Mouse (Mus musculus) hindbrain, embryonic 15.5 days (tissue): ENCODE data around the gene Npc2. TPM values are rescaled to one million over a fixed set of nuclear protein-coding genes. Genes with fewer than 3 reads are reported as not detected.

Experiments used
- ATAC-seq: fragments of 200-750 bp; cut with Nextera tagmentation; 2 replicates; pipeline ENCODE4 v1.8.0; 2017; ENCODE audit warnings: low read depth, moderate number of reproducible peaks, moderate TSS enrichment; ENCODE audit not compliant: low FRiP score
- H3K27ac ChIP-seq: fragments of 300-500 bp; sonication (generic); replicated peaks from 2 replicates; pipeline ENCODE4 v1.5.1; 2015; ENCODE audit warnings: mild to moderate bottlenecking, inconsistent platforms
- H3K27me3 ChIP-seq: fragments of 300-500 bp; sonication (generic); 2 replicates; pipeline ENCODE4 v1.6.1; 2015; ENCODE audit warnings: control low read depth, inconsistent platforms
- H3K36me3 ChIP-seq: fragments of 300-500 bp; sonication (generic); 2 replicates; pipeline ENCODE4 v1.6.1; 2015; ENCODE audit warnings: control low read depth, inconsistent platforms
- H3K4me1 ChIP-seq: fragments of 300-500 bp; sonication (generic); replicated peaks from 2 replicates; pipeline ENCODE4 v1.6.1; 2015; ENCODE audit warnings: control low read depth, inconsistent platforms
- H3K4me2 ChIP-seq: fragments of 300-500 bp; sonication (generic); 2 replicates; pipeline ENCODE4 v1.6.1; 2015; ENCODE audit warnings: moderate library complexity, mild to moderate bottlenecking, inconsistent platforms
- H3K4me3 ChIP-seq: fragments of 300-500 bp; sonication (generic); 2 replicates; pipeline ENCODE4 v1.5.1; 2015; ENCODE audit warnings: mild to moderate bottlenecking, inconsistent platforms
- H3K9ac ChIP-seq: fragments of 300-500 bp; sonication (generic); 2 replicates; pipeline ENCODE4 v1.6.1; 2015; ENCODE audit warnings: inconsistent platforms
- H3K9me3 ChIP-seq: fragments of 300-500 bp; sonication (generic); 2 replicates; pipeline ENCODE4 v1.6.1; 2016; ENCODE audit warnings: control low read depth, inconsistent platforms
- WGBS: fragments of 180-500 bp; shearing (Covaris S2); methylation state at CpG from one replicate; pipeline ENCODE4 v1.1.7; 2015; 5-methylcytosine and 5-hydroxymethylcytosine counted together
- polyA plus RNA-seq: library from polyadenylated mRNA; unstranded; fragments of >200 nt; fragmentation: Nextera tagmentation; extraction: Ambion mirVana; gene quantifications from 2 replicates; pipeline ENCODE4 v1.2.1, GENCODE M21; 2015

Npc2 gene
- polyA plus RNA-seq, 1 experiment from 2014 or later, result 59.0 TPM

DNA sequence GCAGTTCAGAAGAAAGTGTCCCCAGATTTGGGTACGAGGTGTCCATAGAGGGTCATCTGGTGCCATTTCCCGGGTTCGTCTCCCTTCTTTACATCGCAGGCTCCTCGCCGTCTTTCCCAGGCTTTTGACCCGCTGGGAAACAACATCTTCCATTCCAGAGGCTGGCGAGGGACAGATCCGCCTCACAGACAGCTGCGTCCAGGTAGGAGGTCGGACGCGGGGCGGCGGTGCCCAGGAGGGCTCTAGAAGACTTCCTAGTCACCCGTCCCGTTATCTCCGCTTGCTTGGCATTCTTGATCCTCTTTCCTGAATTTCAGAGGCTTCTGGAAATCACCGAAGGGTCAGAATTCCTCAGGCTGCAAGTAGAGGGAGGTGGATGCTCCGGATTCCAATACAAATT, 524 bp upstream of the Npc2 start:
- peaks cover 37% of the 10 kb centered on the region for H3K4me1 ChIP-seq
- H3K4me2 ChIP-seq, result peak overlapping the region; percentile 84
- H3K36me3 ChIP-seq, result no peaks in the 10 kb centered on the region
- peak overlapping the region; percentile 87 for H3K27ac ChIP-seq
- H3K27me3 ChIP-seq, result no peaks in the 10 kb centered on the region
- peak overlapping the region; percentile 62 for H3K4me3 ChIP-seq
- under 1% methylated on average over 20 of the region's 20 CpGs for WGBS
- peak overlapping the region; percentile 79 for H3K9ac ChIP-seq
- no peaks in the 10 kb centered on the region for H3K9me3 ChIP-seq
- ATAC-seq, result no peak

DNA sequence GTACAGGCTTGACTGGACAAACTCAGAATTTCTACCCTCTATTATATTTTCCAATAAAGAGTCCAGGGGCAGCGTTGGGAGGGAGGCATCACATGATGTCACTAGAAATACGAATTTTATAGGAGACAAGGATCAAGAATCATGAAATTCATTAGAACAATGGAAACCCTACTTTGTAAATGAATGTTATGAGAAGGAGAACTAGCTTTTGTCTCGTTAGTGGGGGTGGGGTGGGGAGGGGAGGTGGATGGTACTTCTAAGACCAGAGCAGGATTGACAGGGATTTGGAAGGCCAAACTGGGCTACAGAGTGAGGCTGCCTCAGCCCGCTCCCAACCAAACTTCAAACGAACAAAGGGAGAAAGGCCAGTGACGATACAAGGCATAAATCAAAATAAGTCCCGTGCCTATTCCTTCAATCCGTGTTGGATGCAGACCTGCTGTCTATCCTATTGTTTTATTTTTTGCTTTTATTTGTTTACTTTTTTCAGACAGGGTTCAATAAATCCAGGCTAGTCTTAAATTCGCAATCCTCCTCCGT, 901 bp downstream of the Npc2 start:
- peak overlapping the region; percentile 68 for H3K4me2 ChIP-seq
- H3K27ac ChIP-seq, result peak overlapping the region; percentile 87
- peak overlapping the region; percentile 62 for H3K4me3 ChIP-seq
- H3K9ac ChIP-seq, result peak overlapping the region; percentile 61
- no peaks in the 10 kb centered on the region for H3K27me3 ChIP-seq
- WGBS, result 2% methylated on average over 10 of the region's 10 CpGs
- H3K4me1 ChIP-seq, result peaks cover 37% of the 10 kb centered on the region
- ATAC-seq, result no peak
- no peaks in the 10 kb centered on the region for H3K36me3 ChIP-seq
- no peaks in the 10 kb centered on the region for H3K9me3 ChIP-seq

DNA sequence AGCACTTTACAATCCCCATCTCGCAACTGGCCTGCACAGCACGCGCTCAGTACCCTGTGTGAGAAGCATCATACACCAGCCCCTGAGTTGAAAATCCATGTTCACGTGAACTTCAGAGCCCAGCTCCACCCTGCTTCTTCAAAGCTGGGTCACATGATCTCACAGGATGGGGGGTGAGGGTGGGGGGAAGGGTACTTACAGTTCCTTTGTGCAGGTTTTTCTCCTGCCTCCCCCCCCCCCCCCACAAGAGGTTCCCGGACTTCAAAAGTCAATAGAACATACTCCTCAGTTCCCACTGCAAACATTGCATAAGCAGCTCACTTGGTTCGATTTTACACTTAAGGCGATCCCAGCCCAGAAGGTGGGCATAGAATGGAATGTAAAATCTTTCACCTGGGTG, 3.3 kb downstream of the Npc2 start:
- Histone ChIP-seq H3K27me3 (no peaks in the 10 kb centered on the region), H3K4me3 (no peak overlapping the region), H3K4me1 (peaks cover 35% of the 10 kb centered on the region), H3K9me3 (no peaks in the 10 kb centered on the region), H3K4me2 (no peak overlapping the region), H3K9ac (no peak overlapping the region), H3K36me3 (0 out of 2 replicates have a peak, but pooled peaks cover 3% of the 10 kb centered on the region), H3K27ac (no peak overlapping the region)
- 87% methylated on average over 7 of the region's 7 CpGs for WGBS
- no peak for ATAC-seq

DNA sequence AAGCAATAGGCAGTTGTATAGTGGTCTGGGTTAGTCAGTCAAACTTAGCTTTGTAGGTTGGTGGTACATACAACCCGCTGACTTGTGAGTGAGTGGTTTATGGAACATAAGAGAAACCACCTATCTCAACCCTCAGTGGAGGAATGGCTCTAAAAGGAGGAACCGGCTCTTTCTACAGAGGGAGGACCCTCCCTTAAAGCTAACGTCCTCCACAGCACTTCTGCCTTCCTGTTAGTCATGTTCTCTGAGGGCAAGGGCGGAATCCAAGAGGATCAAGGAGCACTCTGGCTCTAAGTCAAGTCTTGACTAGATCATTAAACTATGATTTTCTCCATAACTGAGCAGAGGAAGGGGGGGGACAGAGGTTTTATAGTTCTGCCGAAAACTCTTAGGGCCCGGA, 5.4 kb downstream of the Npc2 start:
- Histone ChIP-seq H3K4me1 (peaks cover 24% of the 10 kb centered on the region), H3K9ac (no peak overlapping the region), H3K36me3 (peaks cover 18% of the 10 kb centered on the region; the same call in 1 of the 2 replicates), H3K27me3 (no peaks in the 10 kb centered on the region), H3K9me3 (no peaks in the 10 kb centered on the region), H3K4me2 (no peak overlapping the region), H3K4me3 (no peak overlapping the region), H3K27ac (no peak overlapping the region)
- 87% methylated on average over 6 of the region's 6 CpGs for WGBS
- no peak for ATAC-seq

DNA sequence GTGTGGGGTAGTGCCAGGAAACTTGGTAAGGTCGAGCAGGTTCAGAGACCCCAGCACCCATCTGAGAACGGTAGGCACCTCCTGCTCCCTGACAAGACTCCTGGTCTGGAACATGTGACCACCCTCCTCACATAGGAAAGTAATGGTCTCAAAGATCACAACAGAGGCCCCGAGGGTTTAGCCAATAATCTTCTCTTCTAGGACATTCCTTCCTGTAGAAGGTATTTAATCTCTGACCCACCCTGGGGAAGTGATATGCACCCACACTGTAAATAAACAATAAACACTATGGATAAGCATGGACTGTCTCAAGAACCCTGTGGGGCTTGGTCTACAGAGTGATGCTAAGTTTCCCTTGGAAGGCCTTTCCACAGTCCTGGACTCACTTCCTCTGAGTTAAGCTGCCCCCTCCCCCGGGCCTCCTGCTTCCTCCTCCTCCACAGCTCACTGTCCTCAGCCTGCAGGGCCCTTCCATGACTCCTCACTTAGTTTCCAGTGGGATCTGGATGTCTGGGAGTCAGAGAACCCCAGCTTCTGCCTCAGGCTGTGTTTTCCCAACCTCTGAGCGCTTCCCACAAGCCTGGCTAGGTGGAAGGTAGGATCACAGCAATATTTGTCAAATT, 6.7 kb downstream of the Npc2 start:
- Histone ChIP-seq H3K9me3 (no peaks in the 10 kb centered on the region), H3K4me3 (no peak overlapping the region), H3K36me3 (peaks cover 20% of the 10 kb centered on the region; the same call in 1 of the 2 replicates), H3K4me2 (no peak overlapping the region), H3K27me3 (no peaks in the 10 kb centered on the region), H3K27ac (no peak overlapping the region), H3K9ac (no peak overlapping the region), H3K4me1 (peaks cover 13% of the 10 kb centered on the region)
- ATAC-seq, result no peak
- WGBS, result 86% methylated on average over 5 of the region's 5 CpGs

DNA sequence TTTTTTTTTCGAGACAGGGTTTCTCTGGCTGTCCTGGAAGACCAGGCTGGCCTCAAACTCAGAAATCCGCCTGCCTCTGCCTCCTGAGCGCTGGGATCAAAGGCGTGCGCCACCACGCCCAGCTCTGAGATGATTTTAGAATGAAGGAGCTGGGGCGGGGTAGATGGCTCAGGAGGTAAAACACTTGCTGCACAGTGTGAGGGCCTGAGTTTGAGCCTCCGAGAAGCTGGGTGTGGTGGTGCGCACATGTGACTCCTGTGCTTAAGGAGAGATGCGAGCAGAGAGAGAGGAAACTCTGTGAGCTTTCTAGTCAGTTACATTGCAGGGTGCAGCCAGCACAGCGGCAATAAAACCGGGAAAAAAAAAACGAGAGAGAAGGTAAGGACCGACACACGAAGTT, 7.4 kb downstream of the Npc2 start:
- Histone ChIP-seq H3K36me3 (peaks cover 20% of the 10 kb centered on the region; the same call in 1 of the 2 replicates), H3K4me1 (peaks cover 6% of the 10 kb centered on the region; the same call in 1 of the 2 replicates), H3K27ac (no peak overlapping the region), H3K9ac (no peak overlapping the region), H3K4me2 (no peak overlapping the region), H3K27me3 (no peaks in the 10 kb centered on the region), H3K4me3 (no peak overlapping the region), H3K9me3 (no peaks in the 10 kb centered on the region)
- no peak for ATAC-seq
- 94% methylated on average over 15 of the region's 15 CpGs for WGBS

DNA sequence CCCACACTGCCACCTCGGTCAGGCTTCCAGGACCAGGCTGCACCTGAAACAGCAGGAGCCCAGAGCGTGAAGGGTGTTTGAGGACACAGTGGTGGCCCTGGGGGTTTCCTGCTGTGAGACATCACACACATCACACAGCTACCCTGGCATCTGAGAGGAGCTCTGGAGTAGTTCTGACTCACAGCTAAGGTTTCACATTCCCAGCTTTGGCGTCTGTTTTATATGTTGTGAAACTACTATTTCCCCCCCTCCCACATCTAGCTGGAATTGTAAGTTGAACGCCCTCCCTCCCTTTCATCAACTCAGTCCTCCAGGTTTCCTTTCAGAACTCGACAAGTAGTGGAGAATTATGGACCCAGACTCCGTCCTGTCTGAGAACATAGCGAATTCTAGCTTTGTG, 8.2 kb downstream of the Npc2 start:
- Histone ChIP-seq H3K27me3 (no peaks in the 10 kb centered on the region), H3K9ac (no peak overlapping the region), H3K36me3 (peaks cover 20% of the 10 kb centered on the region; the same call in 1 of the 2 replicates), H3K4me1 (no peaks in the 10 kb centered on the region), H3K4me2 (no peak overlapping the region), H3K27ac (no peak overlapping the region), H3K9me3 (no peaks in the 10 kb centered on the region), H3K4me3 (no peak overlapping the region)
- 93% methylated on average over 7 of the region's 7 CpGs for WGBS
- ATAC-seq, result no peak

DNA sequence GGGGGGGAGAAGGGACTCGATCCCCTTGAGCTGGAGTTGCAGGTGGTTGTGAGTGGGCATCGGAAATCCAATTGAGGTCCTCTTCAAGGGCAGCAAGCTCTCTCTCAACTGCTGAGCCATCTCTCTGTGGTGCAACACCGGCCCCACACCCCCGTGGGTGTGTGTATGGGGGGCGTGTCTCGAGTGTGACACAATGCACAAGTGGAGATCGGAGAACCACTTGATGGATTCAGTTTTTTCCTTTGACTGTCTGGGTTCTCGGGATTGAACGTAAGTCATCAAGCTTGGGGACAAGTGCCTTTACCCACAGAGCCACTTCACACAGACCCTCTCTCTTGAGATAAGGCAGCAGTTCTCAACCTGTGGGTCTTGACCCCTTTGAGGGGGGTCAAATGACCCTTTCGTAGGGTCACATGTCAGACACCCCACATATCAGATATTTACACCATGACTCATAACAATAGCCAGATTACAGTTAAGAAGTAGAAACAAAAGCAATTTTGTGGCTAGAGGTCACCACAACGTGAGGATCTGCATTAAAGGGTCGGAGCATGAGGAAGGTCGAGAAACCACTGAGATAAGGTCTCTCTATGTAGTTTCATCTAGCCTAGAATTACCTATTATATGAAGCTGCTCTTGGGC, 9.3 kb downstream of the Npc2 start:
- Histone ChIP-seq H3K27ac (no peak overlapping the region), H3K4me1 (no peaks in the 10 kb centered on the region), H3K27me3 (no peaks in the 10 kb centered on the region), H3K4me2 (no peak overlapping the region), H3K36me3 (peaks cover 20% of the 10 kb centered on the region; the same call in 1 of the 2 replicates), H3K9ac (no peak overlapping the region), H3K9me3 (no peaks in the 10 kb centered on the region), H3K4me3 (no peak overlapping the region)
- no peak for ATAC-seq
- 90% methylated on average over 13 of the region's 13 CpGs for WGBS

DNA sequence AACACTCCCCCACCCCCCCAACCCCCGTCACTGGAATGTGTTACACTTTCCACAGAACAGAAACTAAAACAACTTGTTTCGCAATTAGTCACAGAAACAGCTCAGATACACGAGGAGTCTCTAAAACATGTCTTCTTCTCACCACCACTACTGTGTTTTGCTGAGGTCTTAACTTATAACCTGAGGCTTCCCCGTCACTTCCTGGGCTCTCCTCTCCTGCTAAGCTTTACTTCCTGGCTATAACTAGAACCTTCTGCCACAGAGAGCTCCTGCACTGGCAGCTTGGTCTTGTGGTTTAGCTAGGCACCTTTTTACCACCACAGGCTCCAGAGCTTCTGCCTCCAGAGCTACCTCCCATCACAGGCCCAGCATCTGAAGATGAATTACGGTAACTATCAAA, 10.4 kb downstream of the Npc2 start:
- Histone ChIP-seq H3K4me3 (no peak overlapping the region), H3K4me1 (no peaks in the 10 kb centered on the region), H3K9ac (no peak overlapping the region), H3K27me3 (no peaks in the 10 kb centered on the region), H3K36me3 (peaks cover 25% of the 10 kb centered on the region; the same call in 1 of the 2 replicates), H3K4me2 (no peak overlapping the region), H3K9me3 (no peaks in the 10 kb centered on the region), H3K27ac (no peak overlapping the region)
- no peak for ATAC-seq
- 89% methylated on average over 5 of the region's 5 CpGs for WGBS

DNA sequence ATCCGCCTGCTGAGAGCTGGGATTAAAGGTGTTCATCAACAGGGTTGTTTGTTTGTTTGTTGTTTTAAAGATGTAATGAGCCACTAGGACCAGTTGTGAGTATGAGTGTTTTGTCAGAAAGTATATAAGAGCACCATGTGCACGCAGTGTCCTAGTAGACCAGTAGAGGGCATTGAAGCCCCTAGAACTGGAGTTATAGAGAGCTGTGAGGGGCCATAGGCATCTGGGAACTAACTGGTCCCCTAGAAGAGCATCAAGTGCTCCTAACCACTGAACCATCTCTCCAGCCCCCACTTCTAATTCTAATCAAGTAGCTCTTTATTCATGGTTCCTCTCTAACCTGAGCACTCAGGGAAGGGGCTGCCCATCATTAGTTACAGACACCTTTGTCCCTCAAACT, 13.9 kb downstream of the Npc2 start:
- H3K36me3 ChIP-seq, result peaks cover 21% of the 10 kb centered on the region; the same call in 1 of the 2 replicates
- no peaks in the 10 kb centered on the region for H3K9me3 ChIP-seq
- no peak overlapping the region for H3K4me2 ChIP-seq
- no peak overlapping the region for H3K9ac ChIP-seq
- 0 out of 2 replicates have a peak, but pooled peaks cover 4% of the 10 kb centered on the region for H3K4me1 ChIP-seq
- no peak for ATAC-seq
- no peak overlapping the region for H3K4me3 ChIP-seq
- no peaks in the 10 kb centered on the region for H3K27me3 ChIP-seq
- WGBS, result 82% methylated on average over 2 of the region's 2 CpGs
- H3K27ac ChIP-seq, result no peak overlapping the region

DNA sequence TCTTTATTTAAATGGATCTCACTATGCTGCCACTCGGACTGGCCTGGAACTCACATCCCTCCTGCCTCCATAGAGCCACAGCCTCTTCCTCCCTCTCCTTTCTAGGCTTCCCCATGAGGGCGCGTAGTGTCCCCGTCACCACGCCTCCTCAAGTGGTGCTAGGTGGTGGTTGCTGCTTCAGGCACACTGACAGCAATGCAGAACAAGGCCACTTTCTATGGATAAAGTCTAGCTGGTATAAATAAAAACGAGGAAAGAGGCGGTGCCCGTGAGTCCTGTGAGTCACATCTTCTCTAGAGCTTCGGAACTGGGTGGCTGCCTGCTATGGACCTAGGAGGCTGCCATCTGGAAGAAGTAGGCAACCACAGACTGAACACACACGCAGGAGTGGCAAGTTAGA, 16.9 kb downstream of the Npc2 start:
- H3K4me2 ChIP-seq, result no peak overlapping the region
- H3K9ac ChIP-seq, result no peak overlapping the region
- ATAC-seq, result no peak
- H3K27me3 ChIP-seq, result no peaks in the 10 kb centered on the region
- no peak overlapping the region for H3K27ac ChIP-seq
- WGBS, result 91% methylated on average over 10 of the region's 10 CpGs
- peaks cover 24% of the 10 kb centered on the region for H3K4me1 ChIP-seq
- no peak overlapping the region for H3K4me3 ChIP-seq
- no peaks in the 10 kb centered on the region for H3K9me3 ChIP-seq
- peaks cover 9% of the 10 kb centered on the region; the same call in 1 of the 2 replicates for H3K36me3 ChIP-seq

DNA sequence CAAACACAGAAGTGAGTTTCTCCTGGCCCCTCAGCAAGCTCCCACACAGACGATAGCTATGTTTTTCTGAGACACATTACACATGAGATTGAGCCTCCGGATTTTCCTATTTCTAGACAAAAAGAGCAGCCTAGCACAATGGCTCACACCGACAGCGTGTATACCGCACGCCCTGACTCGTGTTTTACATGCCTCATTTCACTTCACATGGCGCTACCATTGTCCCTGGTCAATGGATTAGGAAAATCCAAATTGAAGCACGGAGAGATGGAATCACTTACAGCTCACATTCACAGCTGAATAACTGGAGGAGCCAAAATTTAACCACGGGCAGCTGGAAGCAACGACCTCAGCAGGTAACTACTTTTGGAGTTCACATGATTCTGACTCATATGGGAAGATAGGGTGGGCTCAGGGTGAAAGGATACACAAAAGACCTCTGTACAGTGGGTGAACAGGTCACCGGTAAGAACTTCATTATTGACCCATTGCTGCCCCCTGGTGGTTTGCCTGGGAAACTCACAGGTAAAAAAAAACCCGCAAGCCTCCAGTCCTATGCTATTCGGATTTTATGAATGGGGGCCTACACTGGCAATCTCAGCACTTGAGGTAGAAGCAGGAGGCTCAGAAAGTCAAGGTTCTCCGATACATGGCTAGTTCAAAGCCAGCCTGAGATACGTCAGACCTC, 17.8 kb downstream of the Npc2 start:
- H3K27ac ChIP-seq, result 0 out of 2 replicates have a peak overlapping the region, but pooled peaks have one; percentile 4

More for the DNA sequence above, 17.8 kb downstream of the Npc2 start:
- H3K4me3 ChIP-seq, result no peak overlapping the region
- ATAC-seq, result peak; percentile 51; the same call in 1 of the 2 replicates
- H3K9ac ChIP-seq, result no peak overlapping the region
- 27% methylated on average over 16 of the region's 16 CpGs for WGBS
- peaks cover 24% of the 10 kb centered on the region for H3K4me1 ChIP-seq
- no peaks in the 10 kb centered on the region for H3K9me3 ChIP-seq
- no peak overlapping the region for H3K4me2 ChIP-seq
- H3K36me3 ChIP-seq, result peaks cover 9% of the 10 kb centered on the region; the same call in 1 of the 2 replicates
- H3K27me3 ChIP-seq, result no peaks in the 10 kb centered on the region
